Mouse (Mus musculus): ENCODE data around the gene Crybb1. TPM values are rescaled to one million over a fixed set of nuclear protein-coding genes. Genes with fewer than 3 reads are reported as not detected.

The Crybb1 gene
- polyA plus RNA-seq, 1 experiment, result 0.28 TPM

GRCm38 (mm10) chr5:112256457-112256856, 842 bp downstream of the Crybb1 start:
- Histone ChIP-seq H3K27me3 (ENCODE audit: control insufficient read depth, insufficient read depth, low read length) (no peaks in the 10 kb centered on the region), H3K4me1 (ENCODE audit: control insufficient read depth, insufficient read depth, low read length) (no peaks in the 10 kb centered on the region; the same call in 1 of the 2 replicates), H3K27ac (ENCODE audit: control insufficient read depth, insufficient read depth, low read depth, low read length) (no peak overlapping the region), H3K36me3 (ENCODE audit: control insufficient read depth, insufficient read depth, low read length) (no peaks in the 10 kb centered on the region), H3K4me3 (ENCODE audit: control insufficient read depth, low read depth, low read length) (no peak overlapping the region)
- TF ChIP-seq POLR2A (IDR thresholded peaks at IDR 0.05; ENCODE audit: control insufficient read depth, low read depth, low read length) (no peak), CTCF (IDR thresholded peaks at IDR 0.05; ENCODE audit: control insufficient read depth, insufficient read depth, insufficient replicate concordance, low read depth, low read length) (no peak)

- no peak overlapping the region for H3K27ac ChIP-seq (ENCODE audit: control insufficient read depth, insufficient read depth, low read depth, low read length)
- no peak for TF ChIP-seq CTCF (IDR thresholded peaks at IDR 0.05; ENCODE audit: control insufficient read depth, insufficient read depth, insufficient replicate concordance, low read depth, low read length)
- TF ChIP-seq POLR2A (IDR thresholded peaks at IDR 0.05; ENCODE audit: control insufficient read depth, low read depth, low read length), result no peak
Measured at GRCm38 (mm10) chr5:112257896-112258295, 2.3 kb downstream of the Crybb1 start.

GRCm38 (mm10) chr5:112259862-112260650, 4.4 kb downstream of the Crybb1 start:
- no peak for TF ChIP-seq POLR2A (IDR thresholded peaks at IDR 0.05; ENCODE audit: control insufficient read depth, low read depth, low read length)
- no peaks in the 10 kb centered on the region for H3K36me3 ChIP-seq (ENCODE audit: control insufficient read depth, insufficient read depth, low read length)
- no peaks in the 10 kb centered on the region for H3K4me1 ChIP-seq (ENCODE audit: control insufficient read depth, insufficient read depth, low read length)

More at GRCm38 (mm10) chr5:112257896-112258295, 2.3 kb downstream of the Crybb1 start:
- Histone ChIP-seq H3K4me3 (ENCODE audit: control insufficient read depth, low read depth, low read length) (no peak overlapping the region), H3K4me1 (ENCODE audit: control insufficient read depth, insufficient read depth, low read length) (no peaks in the 10 kb centered on the region; the same call in 1 of the 2 replicates), H3K36me3 (ENCODE audit: control insufficient read depth, insufficient read depth, low read length) (no peaks in the 10 kb centered on the region), H3K27me3 (ENCODE audit: control insufficient read depth, insufficient read depth, low read length) (no peaks in the 10 kb centered on the region)

GRCm38 (mm10) chr5:112260818-112261217, 5.2 kb downstream of the Crybb1 start:
- H3K4me3 ChIP-seq (ENCODE audit: control insufficient read depth, low read depth, low read length), result no peak overlapping the region
- peaks cover 3% of the 10 kb centered on the region; the same call in 1 of the 2 replicates for H3K4me1 ChIP-seq (ENCODE audit: control insufficient read depth, insufficient read depth, low read length)
- H3K27ac ChIP-seq (ENCODE audit: control insufficient read depth, insufficient read depth, low read depth, low read length), result no peak overlapping the region
- no peaks in the 10 kb centered on the region for H3K36me3 ChIP-seq (ENCODE audit: control insufficient read depth, insufficient read depth, low read length)
- no peaks in the 10 kb centered on the region for H3K27me3 ChIP-seq (ENCODE audit: control insufficient read depth, insufficient read depth, low read length)
- no peak for TF ChIP-seq CTCF (IDR thresholded peaks at IDR 0.05; ENCODE audit: control insufficient read depth, insufficient read depth, insufficient replicate concordance, low read depth, low read length)
- TF ChIP-seq POLR2A (IDR thresholded peaks at IDR 0.05; ENCODE audit: control insufficient read depth, low read depth, low read length), result no peak

More at GRCm38 (mm10) chr5:112259862-112260650, 4.4 kb downstream of the Crybb1 start:
- H3K27ac ChIP-seq (ENCODE audit: control insufficient read depth, insufficient read depth, low read depth, low read length), result no peak overlapping the region
- H3K27me3 ChIP-seq (ENCODE audit: control insufficient read depth, insufficient read depth, low read length), result no peaks in the 10 kb centered on the region
- H3K4me3 ChIP-seq (ENCODE audit: control insufficient read depth, low read depth, low read length), result no peak overlapping the region

GRCm38 (mm10) chr5:112264099-112264498, 8.5 kb downstream of the Crybb1 start:
- H3K4me3 ChIP-seq (ENCODE audit: control insufficient read depth, low read depth, low read length), result no peak overlapping the region
- peaks cover 5% of the 10 kb centered on the region; the same call in 1 of the 2 replicates for H3K4me1 ChIP-seq (ENCODE audit: control insufficient read depth, insufficient read depth, low read length)
- TF ChIP-seq CTCF (IDR thresholded peaks at IDR 0.05; ENCODE audit: control insufficient read depth, insufficient read depth, insufficient replicate concordance, low read depth, low read length), result no peak
- no peak for TF ChIP-seq POLR2A (IDR thresholded peaks at IDR 0.05; ENCODE audit: control insufficient read depth, low read depth, low read length)
- H3K27me3 ChIP-seq (ENCODE audit: control insufficient read depth, insufficient read depth, low read length), result no peaks in the 10 kb centered on the region
- no peak overlapping the region for H3K27ac ChIP-seq (ENCODE audit: control insufficient read depth, insufficient read depth, low read depth, low read length)
- H3K36me3 ChIP-seq (ENCODE audit: control insufficient read depth, insufficient read depth, low read length), result no peaks in the 10 kb centered on the region

- Histone ChIP-seq H3K27ac (ENCODE audit: control insufficient read depth, insufficient read depth, low read depth, low read length) (no peak overlapping the region), H3K4me1 (ENCODE audit: control insufficient read depth, insufficient read depth, low read length) (peaks cover 8% of the 10 kb centered on the region; the same call in 1 of the 2 replicates)
Measured at GRCm38 (mm10) chr5:112265110-112265509, 9.5 kb downstream of the Crybb1 start.

GRCm38 (mm10) chr5:112265515-112265914, 9.9 kb downstream of the Crybb1 start:
- no peaks in the 10 kb centered on the region for H3K27me3 ChIP-seq (ENCODE audit: control insufficient read depth, insufficient read depth, low read length)

More at GRCm38 (mm10) chr5:112265110-112265509, 9.5 kb downstream of the Crybb1 start:
- no peaks in the 10 kb centered on the region for H3K27me3 ChIP-seq (ENCODE audit: control insufficient read depth, insufficient read depth, low read length)
- TF ChIP-seq POLR2A (IDR thresholded peaks at IDR 0.05; ENCODE audit: control insufficient read depth, low read depth, low read length), result no peak
- no peak for TF ChIP-seq CTCF (IDR thresholded peaks at IDR 0.05; ENCODE audit: control insufficient read depth, insufficient read depth, insufficient replicate concordance, low read depth, low read length)
- H3K4me3 ChIP-seq (ENCODE audit: control insufficient read depth, low read depth, low read length), result no peak overlapping the region
- no peaks in the 10 kb centered on the region for H3K36me3 ChIP-seq (ENCODE audit: control insufficient read depth, insufficient read depth, low read length)

More at GRCm38 (mm10) chr5:112265515-112265914, 9.9 kb downstream of the Crybb1 start:
- H3K4me3 ChIP-seq (ENCODE audit: control insufficient read depth, low read depth, low read length), result no peak overlapping the region
- no peaks in the 10 kb centered on the region for H3K36me3 ChIP-seq (ENCODE audit: control insufficient read depth, insufficient read depth, low read length)
- no peak overlapping the region for H3K27ac ChIP-seq (ENCODE audit: control insufficient read depth, insufficient read depth, low read depth, low read length)
- TF ChIP-seq CTCF (IDR thresholded peaks at IDR 0.05; ENCODE audit: control insufficient read depth, insufficient read depth, insufficient replicate concordance, low read depth, low read length) (no peak), POLR2A (IDR thresholded peaks at IDR 0.05; ENCODE audit: control insufficient read depth, low read depth, low read length) (no peak)
- peaks cover 8% of the 10 kb centered on the region; the same call in 1 of the 2 replicates for H3K4me1 ChIP-seq (ENCODE audit: control insufficient read depth, insufficient read depth, low read length)

Data from testis, adult 2 months (tissue).